Mouse (Mus musculus) E14TG2a.4 (cell line): ENCODE measurements around the gene Cacna1a.

ENCODE experiments used
- CTCF ChIP-seq: conservative IDR thresholded peaks from 2 replicates; pipeline ENCODE4 v1.5.1; 2014; ENCODE audit warnings: low read length
- POU5F1 ChIP-seq: IDR thresholded peaks from 2 replicates; pipeline ENCODE4 v1.6.1; 2014; ENCODE audit warnings: low read length, borderline replicate concordance

DNA sequence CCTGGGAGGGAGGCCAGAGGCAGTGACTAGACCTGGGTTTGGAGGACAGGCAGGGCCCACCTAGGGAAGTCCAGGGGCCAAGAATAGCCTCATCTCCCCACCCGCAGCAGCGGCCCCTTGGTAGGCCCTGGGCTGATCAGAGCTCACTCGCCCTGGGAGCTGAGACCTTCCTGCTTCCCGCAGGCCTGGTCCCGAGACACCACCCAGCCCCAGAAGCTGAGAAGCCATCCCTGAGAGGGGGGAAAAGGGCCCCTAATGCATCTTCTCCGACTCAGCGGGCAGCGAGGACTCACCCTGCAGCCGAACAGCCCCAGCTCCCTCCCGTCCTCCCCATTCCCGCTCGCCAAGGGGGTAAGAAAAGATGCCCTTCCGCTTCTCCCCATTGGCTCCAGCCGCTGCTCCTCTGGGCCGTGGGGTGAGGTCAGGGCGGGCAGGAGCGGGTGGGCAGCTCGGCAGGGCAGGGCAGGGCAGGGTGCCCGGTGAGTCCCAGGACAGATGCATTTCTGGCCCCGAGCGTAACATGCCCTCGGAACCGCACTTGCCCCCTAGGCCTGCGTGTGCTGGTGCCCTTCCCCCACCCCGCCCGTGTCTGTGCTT, 212.2 kb downstream of the Cacna1a start:
- TF ChIP-seq CTCF (no peak), POU5F1 (no peak)
